Mouse (Mus musculus): ENCODE results near the gene Xpo6. TPM values are rescaled to one million over a fixed set of nuclear protein-coding genes. Genes with fewer than 3 reads are reported as not detected.

The Xpo6 gene
- polyA plus RNA-seq, 1 experiment from 2014 or later, result 19.3 TPM

GRCm38 (mm10) chr7:126191471-126191870, 8.8 kb downstream of the Xpo6 start:
- H3K27ac ChIP-seq (replicated peaks), result no peak overlapping the region
- WGBS, result 87% methylated on average over 1 of the region's 1 CpGs
- no peaks in the 10 kb centered on the region for H3K4me1 ChIP-seq (replicated peaks; ENCODE audit: control insufficient read depth, insufficient read depth)
- no peak overlapping the region for H3K4me2 ChIP-seq (replicated peaks; ENCODE audit: low read depth)
- DNase-seq (ENCODE audit: low spot score), result no peak
- no peak overlapping the region for H3K4me3 ChIP-seq (ENCODE audit: low read depth, low read length)
- no peaks in the 10 kb centered on the region for H3K9me3 ChIP-seq (ENCODE audit: control insufficient read depth, low read length)
- no peak overlapping the region for H3K9ac ChIP-seq (ENCODE audit: low read length)
- H3K36me3 ChIP-seq (ENCODE audit: control insufficient read depth, insufficient read depth, low read length), result no peaks in the 10 kb centered on the region
- TF ChIP-seq EP300 (optimal IDR thresholded peaks at IDR 0.05) (no peak), CTCF (IDR thresholded peaks at IDR 0.05; ENCODE audit: low read depth) (no peak)
- no peaks in the 10 kb centered on the region for H3K27me3 ChIP-seq (ENCODE audit: control insufficient read depth, insufficient read depth, low read length)
- ATAC-seq (ENCODE audit: low FRiP score, low TSS enrichment), result no peak

- H3K9me3 ChIP-seq (ENCODE audit: control insufficient read depth, low read length), result no peaks in the 10 kb centered on the region
- H3K4me1 ChIP-seq (replicated peaks; ENCODE audit: control insufficient read depth, insufficient read depth), result no peaks in the 10 kb centered on the region
- H3K36me3 ChIP-seq (ENCODE audit: control insufficient read depth, insufficient read depth, low read length), result no peaks in the 10 kb centered on the region
- no peak overlapping the region for H3K27ac ChIP-seq (replicated peaks)
- no peak for TF ChIP-seq EP300 (optimal IDR thresholded peaks at IDR 0.05)
- no peak for TF ChIP-seq CTCF (IDR thresholded peaks at IDR 0.05; ENCODE audit: low read depth)
- H3K27me3 ChIP-seq (ENCODE audit: control insufficient read depth, insufficient read depth, low read length), result no peaks in the 10 kb centered on the region
- ATAC-seq (ENCODE audit: low FRiP score, low TSS enrichment), result no peak
- DNase-seq (ENCODE audit: low spot score), result no peak
- no peak overlapping the region for H3K4me3 ChIP-seq (ENCODE audit: low read depth, low read length)
- H3K9ac ChIP-seq (ENCODE audit: low read length), result no peak overlapping the region
- no peak overlapping the region for H3K4me2 ChIP-seq (replicated peaks; ENCODE audit: low read depth)
- WGBS, result 80% methylated on average over 1 of the region's 1 CpGs
Observed at GRCm38 (mm10) chr7:126189517-126189916, 10.8 kb downstream of the Xpo6 start.

GRCm38 (mm10) chr7:126185999-126186398, 14.3 kb downstream of the Xpo6 start:
- no peak for DNase-seq (ENCODE audit: low spot score)
- TF ChIP-seq EP300 (optimal IDR thresholded peaks at IDR 0.05), result no peak
- no peak for TF ChIP-seq CTCF (IDR thresholded peaks at IDR 0.05; ENCODE audit: low read depth)
- H3K27ac ChIP-seq (replicated peaks), result no peak overlapping the region
- 0 out of 2 replicates have a peak, but pooled peaks cover 6% of the 10 kb centered on the region for H3K4me1 ChIP-seq (replicated peaks; ENCODE audit: control insufficient read depth, insufficient read depth)
- H3K4me2 ChIP-seq (replicated peaks; ENCODE audit: low read depth), result no peak overlapping the region
- no peaks in the 10 kb centered on the region for H3K9me3 ChIP-seq (ENCODE audit: control insufficient read depth, low read length)
- no peak for ATAC-seq (ENCODE audit: low FRiP score, low TSS enrichment)
- no peaks in the 10 kb centered on the region for H3K27me3 ChIP-seq (ENCODE audit: control insufficient read depth, insufficient read depth, low read length)
- no peaks in the 10 kb centered on the region for H3K36me3 ChIP-seq (ENCODE audit: control insufficient read depth, insufficient read depth, low read length)
- no peak overlapping the region for H3K4me3 ChIP-seq (ENCODE audit: low read depth, low read length)
- H3K9ac ChIP-seq (ENCODE audit: low read length), result no peak overlapping the region

GRCm38 (mm10) chr7:126183583-126183982, 16.7 kb downstream of the Xpo6 start:
- Histone ChIP-seq H3K4me2 (replicated peaks; ENCODE audit: low read depth) (no peak overlapping the region), H3K27ac (replicated peaks) (no peak overlapping the region), H3K4me1 (replicated peaks; ENCODE audit: control insufficient read depth, insufficient read depth) (0 out of 2 replicates have a peak, but pooled peaks cover 10% of the 10 kb centered on the region), H3K9me3 (ENCODE audit: control insufficient read depth, low read length) (no peaks in the 10 kb centered on the region), H3K9ac (ENCODE audit: low read length) (no peak overlapping the region), H3K27me3 (ENCODE audit: control insufficient read depth, insufficient read depth, low read length) (no peaks in the 10 kb centered on the region), H3K4me3 (ENCODE audit: low read depth, low read length) (no peak overlapping the region), H3K36me3 (ENCODE audit: control insufficient read depth, insufficient read depth, low read length) (no peaks in the 10 kb centered on the region)
- 48% methylated on average over 1 of the region's 1 CpGs for WGBS
- no peak for ATAC-seq (ENCODE audit: low FRiP score, low TSS enrichment)
- DNase-seq (ENCODE audit: low spot score), result no peak
- TF ChIP-seq CTCF (IDR thresholded peaks at IDR 0.05; ENCODE audit: low read depth) (no peak), EP300 (optimal IDR thresholded peaks at IDR 0.05) (no peak)

GRCm38 (mm10) chr7:126181487-126181886, 18.8 kb downstream of the Xpo6 start:
- Histone ChIP-seq H3K4me1 (replicated peaks; ENCODE audit: control insufficient read depth, insufficient read depth) (0 out of 2 replicates have a peak, but pooled peaks cover 10% of the 10 kb centered on the region), H3K4me3 (ENCODE audit: low read depth, low read length) (no peak overlapping the region), H3K27ac (replicated peaks) (no peak overlapping the region), H3K4me2 (replicated peaks; ENCODE audit: low read depth) (no peak overlapping the region), H3K27me3 (ENCODE audit: control insufficient read depth, insufficient read depth, low read length) (no peaks in the 10 kb centered on the region), H3K9me3 (ENCODE audit: control insufficient read depth, low read length) (no peaks in the 10 kb centered on the region), H3K36me3 (ENCODE audit: control insufficient read depth, insufficient read depth, low read length) (no peaks in the 10 kb centered on the region), H3K9ac (ENCODE audit: low read length) (no peak overlapping the region)
- no peak for DNase-seq (ENCODE audit: low spot score)
- ATAC-seq (ENCODE audit: low FRiP score, low TSS enrichment), result no peak
- TF ChIP-seq EP300 (optimal IDR thresholded peaks at IDR 0.05) (no peak), CTCF (IDR thresholded peaks at IDR 0.05; ENCODE audit: low read depth) (no peak)

GRCm38 (mm10) chr7:126180956-126181355, 19.3 kb downstream of the Xpo6 start:
- no peak overlapping the region for H3K9ac ChIP-seq (ENCODE audit: low read length)
- H3K4me2 ChIP-seq (replicated peaks; ENCODE audit: low read depth), result no peak overlapping the region
- no peaks in the 10 kb centered on the region for H3K36me3 ChIP-seq (ENCODE audit: control insufficient read depth, insufficient read depth, low read length)
- TF ChIP-seq EP300 (optimal IDR thresholded peaks at IDR 0.05), result no peak
- no peak for TF ChIP-seq CTCF (IDR thresholded peaks at IDR 0.05; ENCODE audit: low read depth)
- ATAC-seq (ENCODE audit: low FRiP score, low TSS enrichment) (no peak), DNase-seq (ENCODE audit: low spot score) (no peak)
- no peaks in the 10 kb centered on the region for H3K9me3 ChIP-seq (ENCODE audit: control insufficient read depth, low read length)
- WGBS, result 55% methylated on average over 3 of the region's 3 CpGs
- no peak overlapping the region for H3K4me3 ChIP-seq (ENCODE audit: low read depth, low read length)
- 0 out of 2 replicates have a peak, but pooled peaks cover 10% of the 10 kb centered on the region for H3K4me1 ChIP-seq (replicated peaks; ENCODE audit: control insufficient read depth, insufficient read depth)
- H3K27ac ChIP-seq (replicated peaks), result no peak overlapping the region
- H3K27me3 ChIP-seq (ENCODE audit: control insufficient read depth, insufficient read depth, low read length), result no peaks in the 10 kb centered on the region

All from stomach, postnatal 0 days (tissue).